ENCODE assay signal across 7 mouse cellular contexts in the genomic region with DNA sequence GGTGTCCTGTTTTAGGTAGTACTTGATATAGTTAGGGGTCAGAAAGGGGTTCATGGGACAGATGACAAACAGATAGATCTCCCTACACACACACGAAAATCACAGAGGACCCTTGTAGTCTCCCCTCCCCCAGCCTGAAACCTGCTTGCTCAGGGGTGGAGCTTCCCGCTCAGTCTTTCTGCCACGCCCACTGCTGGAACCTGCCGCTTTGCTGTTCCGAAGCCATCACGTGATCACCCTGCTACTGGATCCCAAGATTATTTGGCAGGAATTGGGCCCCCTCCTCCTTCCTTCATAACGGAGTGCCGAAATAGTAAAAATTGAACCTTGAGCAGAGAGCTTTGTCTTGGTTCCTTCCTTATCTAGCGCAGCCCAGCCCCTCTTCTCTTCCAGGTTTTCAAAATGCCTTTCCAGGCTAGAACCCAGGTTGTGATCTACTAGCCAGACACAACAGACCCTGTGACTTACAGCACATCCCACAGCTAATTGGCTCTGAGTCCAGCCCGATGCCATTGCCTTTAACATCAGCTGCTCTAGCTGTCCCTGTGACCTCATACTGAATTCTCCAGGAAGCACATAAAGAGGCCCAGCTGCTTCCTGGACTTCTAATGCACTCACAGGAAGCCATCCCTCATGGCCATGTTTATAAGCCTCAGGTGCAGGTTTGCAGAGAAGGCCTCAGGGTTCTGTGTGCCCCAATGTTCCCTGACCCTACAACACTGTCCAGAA.
DNase-seq lines count a peak whose midpoint lies in the region; ATAC-seq and TF ChIP-seq lines count a peak whose summit lies in the region.
"Not testable (repeated sequence)": the region's sequence is repeated elsewhere in the genome, so short reads cannot be mapped to it uniquely, and the experiment has no call there.

No protein-coding gene starts in this region.

- not testable (repeated sequence) for TF ChIP-seq POLR2A in liver, adult 2 months (IDR thresholded peaks at IDR 0.05; ENCODE audit: extremely low read depth, insufficient read depth, low read length)

- not testable (repeated sequence) for H3K36me3 ChIP-seq in forebrain, postnatal 0 days (ENCODE audit: insufficient read depth); liver, adult 2 months (ENCODE audit: control insufficient read depth, insufficient read depth, low read length); splenic B cell, adult 2 months (ENCODE audit: control insufficient read depth, insufficient read depth, low read length, poor library complexity, severe bottlenecking)

- intact Hi-C loops in heart, postnatal 25 days (cut with DNase I): loop anchor here (10.0 kb wide), 1 partner anchor 61 kb away; no protein-coding TSS in a partner anchor

- H3K79me2 ChIP-seq in liver, adult 2 months (ENCODE audit: control insufficient read depth, insufficient read depth, low read length): not testable (repeated sequence)

- DNase-seq in forebrain, postnatal 0 days: not testable (repeated sequence)
- peak; percentile 39 for DNase-seq in heart, postnatal 25 days (ENCODE audit: low spot score)
- peak; percentile 50 to 62 for DNase-seq in kidney, adult 8-10 months
- DNase-seq in liver, adult 2 months (ENCODE audit: extremely low read depth, low read depth, low spot score): peak; percentile 54
- DNase-seq in splenic B cell, adult 2 months (ENCODE audit: low read depth, low spot score): peak; percentile 20

- 11% methylated on average over 10 of the region's 10 CpGs for WGBS in forebrain, postnatal 0 days
- 14% methylated on average over 10 of the region's 10 CpGs for WGBS in liver, adult 2 months

- H3K4me2 ChIP-seq in forebrain, postnatal 0 days (ENCODE audit: low read depth): peak overlapping the region; percentile 31

- H3K4me1 ChIP-seq in brown adipose tissue, adult 24 weeks (ENCODE audit: control insufficient read depth, insufficient read depth, insufficient read length, low read length): peaks cover 39% of the 10 kb centered on the region
- peaks cover 15% of the 10 kb centered on the region; the same call in 1 of the 2 replicates for H3K4me1 ChIP-seq in forebrain, postnatal 0 days (ENCODE audit: insufficient read depth)
- H3K4me1 ChIP-seq in liver, adult 2 months (ENCODE audit: control insufficient read depth, insufficient read depth, low read length): peaks cover 14% of the 10 kb centered on the region

- H3K9me3 ChIP-seq in forebrain, postnatal 0 days (ENCODE audit: low read length): not testable (repeated sequence)

- H3K4me3 ChIP-seq in brown adipose tissue, adult 24 weeks (ENCODE audit: insufficient read depth, low read depth, low read length); forebrain, postnatal 0 days (ENCODE audit: low read depth, low read length); liver, adult 2 months (ENCODE audit: insufficient read depth, low read depth, low read length): not testable (repeated sequence)

- peak overlapping the region; percentile 77 for H3K27ac ChIP-seq in brown adipose tissue, adult 24 weeks (replicated peaks; ENCODE audit: low read depth, low read length)
- peak overlapping the region; percentile 30 for H3K27ac ChIP-seq in forebrain, postnatal 0 days (ENCODE audit: low read depth, low read length)
- H3K27ac ChIP-seq in liver, adult 2 months (replicated peaks; ENCODE audit: insufficient read depth, low read depth, low read length): peak overlapping the region; percentile 34; the same call in 1 of the 2 replicates

- ATAC-seq in forebrain, postnatal 0 days: peak; percentile 30; the same call in 1 of the 2 replicates
- 0 out of 2 replicates have a peak, but pooled peaks have one; percentile 39 for ATAC-seq in megakaryocyte progenitor cell, adult 5-6 weeks (replicated peaks; ENCODE audit: poor library complexity)

- not testable (repeated sequence) for H3K27me3 ChIP-seq in forebrain, postnatal 0 days (ENCODE audit: insufficient read depth, low read length); liver, adult 2 months (ENCODE audit: control insufficient read depth, insufficient read depth, low read length); splenic B cell, adult 2 months (ENCODE audit: control insufficient read depth, insufficient read depth, low read length, poor library complexity, severe bottlenecking)

- not testable (repeated sequence) for H3K9ac ChIP-seq in forebrain, postnatal 0 days; liver, adult 2 months (ENCODE audit: low read depth, low read length)

- TF ChIP-seq CTCF in forebrain, postnatal 0 days (IDR thresholded peaks at IDR 0.05; ENCODE audit: low read depth); liver, adult 2 months (IDR thresholded peaks at IDR 0.05; ENCODE audit: low read depth, low read length): not testable (repeated sequence)
